Comparison of ENCODE assay signal across 9 mouse cellular contexts in the genomic region with DNA sequence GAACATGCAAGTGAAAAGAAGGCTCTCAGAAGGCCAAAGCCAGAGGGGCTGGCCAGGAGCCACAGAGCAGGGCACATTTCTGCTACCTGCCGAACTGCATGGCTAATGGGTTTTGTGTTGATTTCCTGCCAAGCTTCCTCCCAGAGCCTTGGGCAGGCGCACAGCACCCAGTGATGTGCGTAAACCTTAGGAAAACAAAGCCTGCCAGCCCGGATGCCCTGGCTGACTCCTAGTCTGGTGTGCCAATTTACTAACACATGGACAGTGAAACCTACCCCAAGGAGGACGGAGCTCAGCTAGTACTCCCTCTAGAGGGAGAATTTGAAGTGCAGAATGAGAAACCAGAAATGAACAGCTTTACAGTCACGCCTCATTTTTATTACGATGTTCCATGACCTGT. TPM values are rescaled to one million over a fixed set of nuclear protein-coding genes. Genes with fewer than 3 reads are reported as not detected.
DNase-seq lines count a peak whose midpoint lies in the region; ATAC-seq lines count a peak whose summit lies in the region.
"Had no signal": no experiment of that assay in that cellular context is flagged by ENCODE, and none has a peak within 500 bp of the region (broad histone marks: within the 10 kb centered on the region; RNA-seq: fewer than 3 reads in every experiment).

No protein-coding gene starts in this region.

- peaks cover 27% of the 10 kb centered on the region for H3K36me3 ChIP-seq in kidney, embryonic 16.5 days (ENCODE audit: insufficient read depth, low read length)
- H3K36me3 ChIP-seq in midbrain, embryonic 14.5 days (ENCODE audit: control insufficient read depth, insufficient read depth, low read length) = no peaks in the 10 kb centered on the region

- 40% methylated on average over 7 of the region's 7 CpGs for WGBS in kidney, embryonic 16.5 days
- WGBS in midbrain, embryonic 14.5 days = 60% methylated on average over 7 of the region's 7 CpGs

- H3K27me3 ChIP-seq in kidney, embryonic 16.5 days (ENCODE audit: insufficient read depth, low read length) = no peaks in the 10 kb centered on the region
- no peaks in the 10 kb centered on the region for H3K27me3 ChIP-seq in midbrain, embryonic 14.5 days (ENCODE audit: control insufficient read depth, insufficient read depth, low read length)

- no peaks in the 10 kb centered on the region for H3K9me3 ChIP-seq in kidney, embryonic 16.5 days (ENCODE audit: low read length)
- no peaks in the 10 kb centered on the region for H3K9me3 ChIP-seq in midbrain, embryonic 14.5 days (ENCODE audit: control insufficient read depth, low read length)

- H3K4me3 ChIP-seq in kidney, embryonic 16.5 days (ENCODE audit: low read length) = no peak overlapping the region
- no peak overlapping the region for H3K4me3 ChIP-seq in midbrain, embryonic 14.5 days (replicated peaks; ENCODE audit: low read depth, low read length)
- H3K4me3 ChIP-seq: erythroblast, embryonic 14.5 days had no signal

- H3K27ac ChIP-seq in kidney, embryonic 16.5 days (ENCODE audit: low read length) = 0 out of 2 replicates have a peak overlapping the region, but pooled peaks have one; percentile 36
- peak overlapping the region; percentile 55 for H3K27ac ChIP-seq in midbrain, embryonic 14.5 days (replicated peaks; ENCODE audit: low read depth, low read length)

- peak; percentile 79 for ATAC-seq in kidney, embryonic 16.5 days (ENCODE audit: low FRiP score, low TSS enrichment)
- ATAC-seq in midbrain, embryonic 14.5 days (ENCODE audit: low FRiP score, low TSS enrichment) = peak; percentile 62; the same call in 1 of the 2 replicates

- peak; percentile 84 to 92 for DNase-seq in adrenal gland, adult (ENCODE audit: inconsistent age in 2 of 2, low spot score in 1 of 2)
- no peak for DNase-seq in adrenal gland, postnatal 4 days (ENCODE audit: low spot score in 2 of 2)
- peak; percentile 30 for DNase-seq in retina, postnatal 1 day
- DNase-seq in retina, embryonic 14.5 days (ENCODE audit: low spot score) = no peak
- DNase-seq in cerebellum, postnatal 25 days = peak; percentile 90 to 93
- DNase-seq in midbrain, embryonic 14.5 days = peak; percentile 69
- DNase-seq in heart, adult 9 months (ENCODE audit: low spot score in 2 of 2) = no peak

- no peak overlapping the region for H3K9ac ChIP-seq in kidney, embryonic 16.5 days (replicated peaks; ENCODE audit: low read length)
- no peak overlapping the region for H3K9ac ChIP-seq in midbrain, embryonic 14.5 days (replicated peaks; ENCODE audit: low read length)

- no peak overlapping the region for H3K4me2 ChIP-seq in kidney, embryonic 16.5 days (replicated peaks; ENCODE audit: low read depth, low read length)
- H3K4me2 ChIP-seq in midbrain, embryonic 14.5 days (ENCODE audit: low read length) = no peak overlapping the region

- H3K4me1 ChIP-seq in kidney, embryonic 16.5 days (ENCODE audit: insufficient read depth, low read length) = 0 out of 2 replicates have a peak, but pooled peaks cover 3% of the 10 kb centered on the region
- no peaks in the 10 kb centered on the region for H3K4me1 ChIP-seq in midbrain, embryonic 14.5 days (ENCODE audit: control insufficient read depth, insufficient read depth, low read length)

RNA-seq across cellular contexts. Expression of gene Fam114a1, which starts 50.0 kb away (rescaled TPM):
- 10 to 100 TPM; 34.2 to 35.0 TPM for total RNA-seq in adrenal gland, postnatal 4 days (2021)
- 42.8 and 44.6 TPM in 2 replicates for polyA plus RNA-seq in kidney, embryonic 16.5 days (2015; fragmentation: Nextera tagmentation; extraction: Ambion mirVana)
- polyA plus RNA-seq in midbrain, embryonic 14.5 days (2014; fragmentation: Nextera tagmentation; extraction: Ambion mirVana) = 1.6 and 6.2 TPM in 2 replicates
- polyA plus RNA-seq: erythroblast, embryonic 14.5 days had no signal

RNA-seq across cellular contexts. Expression of gene Tlr6, which starts 59.9 kb away (rescaled TPM):
- total RNA-seq in adrenal gland, postnatal 4 days (2021) = 1 to 10 TPM; 1.5 to 2.4 TPM
- polyA plus RNA-seq in kidney, embryonic 16.5 days (2015; fragmentation: Nextera tagmentation; extraction: Ambion mirVana) = 0.62 and 0.77 TPM in 2 replicates
- polyA plus RNA-seq in midbrain, embryonic 14.5 days (2014; fragmentation: Nextera tagmentation; extraction: Ambion mirVana) = 0.07 and 0.25 TPM in 2 replicates
- polyA plus RNA-seq: erythroblast, embryonic 14.5 days had no signal

Comparison
In these comparisons a context has a peak if more than half of its experiments do, and no peak if none do; other contexts are left out.
1. DNase-seq: peak in adrenal gland, adult (2 of 2), retina, postnatal 1 day (single experiment), cerebellum, postnatal 25 days (2 of 2) and midbrain, embryonic 14.5 days (single experiment); none in adrenal gland, postnatal 4 days (0 of 2), retina, embryonic 14.5 days (single experiment) and heart, adult 9 months (0 of 2).